Mouse (Mus musculus): ENCODE results near the gene Cass4. TPM values are rescaled to one million over a fixed set of nuclear protein-coding genes. Genes with fewer than 3 reads are reported as not detected.

Cass4 gene
- total and polyA plus RNA-seq, 3 experiments = 0.35 to 5.5 TPM; not detected in 1

DNA sequence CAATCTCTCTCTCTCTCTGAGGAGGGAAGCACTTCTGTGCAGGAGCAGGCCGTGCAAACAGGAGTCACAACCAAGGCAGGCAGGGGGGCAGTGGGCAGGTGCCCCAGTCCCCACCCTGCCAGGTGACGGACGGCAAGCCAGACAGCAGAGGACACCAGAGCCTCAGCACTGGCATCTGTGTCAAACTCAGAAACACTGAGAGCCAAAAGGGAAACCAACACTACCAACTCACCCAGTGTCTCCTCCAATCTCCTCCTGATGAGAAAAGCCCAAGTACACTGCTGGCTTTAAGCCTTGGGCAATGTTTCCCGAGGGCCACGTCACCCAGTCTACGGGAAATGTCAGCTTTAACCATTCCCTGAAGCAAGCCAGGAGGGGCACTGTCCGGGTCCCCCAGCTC, 30.4 kb upstream of the Cass4 start:
- H3K27ac ChIP-seq (ENCODE audit: control insufficient read depth, low read depth, low read length) = no peak overlapping the region
- H3K4me3 ChIP-seq (ENCODE audit: control insufficient read depth in 1 of 2, insufficient read depth in 1 of 2, low read depth in 2 of 2, low read length in 2 of 2) = no peak overlapping the region
- H3K4me1 ChIP-seq (ENCODE audit: control insufficient read depth in 1 of 2, insufficient read depth in 2 of 2, low read length in 2 of 2) = 0 out of 4 replicates have a peak, but pooled peaks cover 0 to 2% of the 10 kb centered on the region in 2 experiments
- H3K79me2 ChIP-seq (ENCODE audit: control insufficient read depth, insufficient read depth, low read length, poor library complexity) = peaks cover 27% of the 10 kb centered on the region
- no peaks in the 10 kb centered on the region for H3K9me3 ChIP-seq (replicated peaks; ENCODE audit: insufficient read depth, low read length)
- H3K36me3 ChIP-seq (ENCODE audit: control insufficient read depth in 1 of 2, insufficient read depth in 2 of 2, low read length in 2 of 2) = peaks cover 6 to 43% of the 10 kb centered on the region in 2 experiments
- H3K27me3 ChIP-seq (ENCODE audit: control insufficient read depth in 1 of 2, insufficient read depth in 2 of 2, low read length in 2 of 2) = no peaks in the 10 kb centered on the region
- no peak for TF ChIP-seq GABPA (IDR thresholded peaks at IDR 0.05; ENCODE audit: low read depth, low read length)
- no peak overlapping the region for H3K9ac ChIP-seq (ENCODE audit: control insufficient read depth, low read depth, low read length, poor library complexity, severe bottlenecking)
- no peak for DNase-seq (ENCODE audit: low read depth, low spot score)

DNA sequence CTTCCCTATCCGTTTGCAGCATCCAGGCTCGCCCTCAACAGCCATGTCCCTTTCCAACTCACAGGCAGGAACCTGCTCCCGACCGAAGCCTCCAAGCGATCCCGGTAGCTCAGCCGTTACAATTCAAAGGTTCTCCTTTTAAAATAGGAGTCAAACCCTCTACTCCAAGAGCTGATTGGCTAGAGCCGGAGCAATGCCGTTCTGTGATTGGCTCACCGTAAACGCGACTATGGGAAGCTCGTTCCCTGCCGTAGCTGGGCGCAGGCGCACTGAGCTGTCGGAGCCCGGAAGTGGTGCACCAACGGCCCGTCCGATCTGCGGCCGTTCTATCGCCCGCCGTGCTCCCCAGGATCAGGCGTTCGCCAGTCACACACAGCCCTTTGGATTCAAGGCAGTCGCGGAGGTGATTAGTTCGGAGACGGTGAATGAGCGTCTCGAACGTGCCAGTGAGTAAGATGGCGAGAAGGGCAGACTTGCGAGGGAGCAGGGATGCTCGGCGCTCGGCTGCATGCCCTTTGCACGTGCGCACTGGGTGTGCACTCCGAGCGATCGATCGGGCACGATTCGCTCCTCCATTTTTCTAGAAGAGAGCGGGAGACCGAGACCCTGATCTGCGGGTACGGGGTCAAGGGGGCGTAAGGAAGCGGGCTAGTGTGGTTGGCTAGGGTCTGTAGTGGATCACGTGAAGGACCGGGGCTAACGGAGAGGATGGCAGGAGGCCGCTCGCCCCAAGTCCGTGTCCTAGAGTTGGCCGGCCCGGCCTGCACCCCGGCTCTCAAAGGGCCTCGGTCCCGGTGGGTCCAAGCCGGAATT, 23.0 kb upstream of the Cass4 start, which contains the start of the genes Aurka and Cstf1:
Gene Aurka (minus strand): TSS at position 125 of the 813 bp plus-strand sequence.
Gene Cstf1 (plus strand): TSS at position 271 of the 813 bp plus-strand sequence.
- Histone ChIP-seq H3K27ac (ENCODE audit: control insufficient read depth, low read depth, low read length) (peak within 1 kb of the TSS; percentile 96), H3K79me2 (ENCODE audit: control insufficient read depth, insufficient read depth, low read length, poor library complexity) (peaks cover 69% of the 10 kb centered on the region), H3K36me3 (ENCODE audit: control insufficient read depth in 1 of 2, insufficient read depth in 2 of 2, low read length in 2 of 2) (peaks cover 12 to 26% of the 10 kb centered on the region in 2 experiments), H3K9me3 (replicated peaks; ENCODE audit: insufficient read depth, low read length) (no peaks in the 10 kb centered on the region), H3K9ac (ENCODE audit: control insufficient read depth, low read depth, low read length, poor library complexity, severe bottlenecking) (peak within 1 kb of the TSS; percentile 95), H3K27me3 (ENCODE audit: control insufficient read depth in 1 of 2, insufficient read depth in 2 of 2, low read length in 2 of 2) (no peaks in the 10 kb centered on the region), H3K4me1 (ENCODE audit: control insufficient read depth in 1 of 2, insufficient read depth in 2 of 2, low read length in 2 of 2) (peaks cover 0 to 18% of the 10 kb centered on the region in 2 experiments; a peak in 2 of 4 replicates), H3K4me3 (ENCODE audit: control insufficient read depth in 1 of 2, insufficient read depth in 1 of 2, low read depth in 2 of 2, low read length in 2 of 2) (peak within 1 kb of the TSS; percentile 86 to 89)
- peak; percentile 98 for DNase-seq (ENCODE audit: low read depth, low spot score)
- TF ChIP-seq MYC (IDR thresholded peaks at IDR 0.05; ENCODE audit: low read depth, low read length) (peak; percentile 99), KAT2A (conservative IDR thresholded peaks at IDR 0.05; ENCODE audit: low read depth, low read length) (peak; percentile 79), MAZ (IDR thresholded peaks at IDR 0.05; ENCODE audit: low read depth, low read length) (peak; percentile 68; the same call in 1 of the 2 replicates), TCF12 (IDR thresholded peaks at IDR 0.05; ENCODE audit: low read depth, low read length) (peak; percentile 74), MAX (IDR thresholded peaks at IDR 0.05; ENCODE audit: low read length) (peak; percentile 98), ETS1 (IDR thresholded peaks at IDR 0.05; ENCODE audit: low read depth, low read length) (peak; percentile 34; the same call in 1 of the 2 replicates), JUND (IDR thresholded peaks at IDR 0.05; ENCODE audit: low read depth, low read length) (0 out of 2 replicates have a peak, but pooled peaks have one; percentile 38), ELF1 (IDR thresholded peaks at IDR 0.05; ENCODE audit: low read depth, low read length) (peak; percentile 93), GATA1 (IDR thresholded peaks at IDR 0.05; ENCODE audit: low read depth, low read length) (no peak), CHD2 (IDR thresholded peaks at IDR 0.05; ENCODE audit: low read length) (no peak; the same call in 1 of the 2 replicates), POLR2AphosphoS2 (IDR thresholded peaks at IDR 0.05; ENCODE audit: low read length) (peak; percentile 71), UBTF (IDR thresholded peaks at IDR 0.05; ENCODE audit: borderline replicate concordance, insufficient read depth, low read depth, low read length) (0 out of 2 replicates have a peak, but pooled peaks have one; percentile 5), ZC3H11A (IDR thresholded peaks at IDR 0.05; ENCODE audit: low read depth, low read length) (no peak), SIN3A (IDR thresholded peaks at IDR 0.05; ENCODE audit: low read length) (peak; percentile 94), MAFK (IDR thresholded peaks at IDR 0.05; ENCODE audit: borderline replicate concordance, low read depth, low read length) (no peak), GABPA (IDR thresholded peaks at IDR 0.05; ENCODE audit: low read depth, low read length) (no peak), MYB (IDR thresholded peaks at IDR 0.05; ENCODE audit: low read depth, low read length) (0 out of 2 replicates have a peak, but pooled peaks have one; percentile 41), MEF2A (IDR thresholded peaks at IDR 0.05; ENCODE audit: extremely low read depth, insufficient replicate concordance, low read depth, low read length, poor library complexity, severe bottlenecking) (0 out of 2 replicates have a peak, but pooled peaks have one; percentile 27), USF1 (IDR thresholded peaks at IDR 0.05; ENCODE audit: low read depth, low read length) (peak; percentile 86), ZNF384 (IDR thresholded peaks at IDR 0.05; ENCODE audit: low read depth, low read length) (no peak), CHD1 (IDR thresholded peaks at IDR 0.05; ENCODE audit: low read depth, low read length) (no peak), MXI1 (IDR thresholded peaks at IDR 0.05; ENCODE audit: low read depth, low read length) (peak; percentile 99), SMC3 (IDR thresholded peaks at IDR 0.05; ENCODE audit: low read depth, low read length) (no peak), RCOR1 (IDR thresholded peaks at IDR 0.05; ENCODE audit: low read depth, low read length) (0 out of 2 replicates have a peak, but pooled peaks have one; percentile 18), NRF1 (IDR thresholded peaks at IDR 0.05; ENCODE audit: insufficient read depth, low read depth, low read length, poor library complexity, severe bottlenecking) (peak; percentile 81), RAD21 (IDR thresholded peaks at IDR 0.05; ENCODE audit: low read depth, low read length) (no peak), USF2 (IDR thresholded peaks at IDR 0.05; ENCODE audit: borderline replicate concordance in 1 of 2, insufficient read depth in 1 of 2, low read depth in 1 of 2, low read length in 2 of 2) (no peak), E2F4 (IDR thresholded peaks at IDR 0.05; ENCODE audit: borderline replicate concordance, low read depth, low read length) (0 out of 2 replicates have a peak, but pooled peaks have one; percentile 55)

All from MEL (cell line).